Mouse (Mus musculus): ENCODE measurements around the gene Kirrel2. TPM values are rescaled to one million over a fixed set of nuclear protein-coding genes. Genes with fewer than 3 reads are reported as not detected.
"Not testable (repeated sequence)": the region's sequence is repeated elsewhere in the genome, so short reads cannot be mapped to it uniquely, and the experiment has no call there.

Kirrel2 gene
- polyA plus RNA-seq (2015; fragmentation: Nextera tagmentation; extraction: Ambion mirVana): 0.45 and 0.49 TPM in 2 replicates

- Histone ChIP-seq H3K9ac (no peak within 1 kb of the TSS), H3K4me2 (peak within 1 kb of the TSS; percentile 46), H3K27ac (replicated peaks) (no peak within 1 kb of the TSS), H3K4me1 (peaks cover 17% of the 10 kb centered on the region), H3K36me3 (no peaks in the 10 kb centered on the region), H3K27me3 (replicated peaks) (peaks cover 100% of the 10 kb centered on the region), H3K4me3 (peak within 1 kb of the TSS; percentile 27), H3K9me3 (no peaks in the 10 kb centered on the region)
- ATAC-seq (ENCODE audit: extremely low read depth, insufficient number of reproducible peaks, low FRiP score, low TSS enrichment): no peak
- WGBS: 4% methylated on average over 16 of the region's 16 CpGs
Measured at GRCm38 (mm10) chr7:30457629-30458330, at the start of gene Kirrel2, which contains the start of gene Nphs1. Kirrel2 (minus strand) TSS chr7:30457690. Nphs1 (plus strand) TSS chr7:30458315.

GRCm38 (mm10) chr7:30501159-30501558, 43.7 kb upstream of the Kirrel2 start:
- not testable (repeated sequence) for H3K36me3 ChIP-seq; ATAC-seq (ENCODE audit: extremely low read depth, insufficient number of reproducible peaks, low FRiP score, low TSS enrichment); H3K4me2 ChIP-seq; H3K9me3 ChIP-seq; H3K4me1 ChIP-seq; H3K27me3 ChIP-seq (replicated peaks); H3K4me3 ChIP-seq; H3K9ac ChIP-seq; H3K27ac ChIP-seq (replicated peaks)
- WGBS: 77% methylated on average over 5 of the region's 5 CpGs

- not testable (repeated sequence) for H3K9ac ChIP-seq; H3K36me3 ChIP-seq; H3K4me1 ChIP-seq; H3K27ac ChIP-seq (replicated peaks); H3K9me3 ChIP-seq; ATAC-seq (ENCODE audit: extremely low read depth, insufficient number of reproducible peaks, low FRiP score, low TSS enrichment); H3K4me2 ChIP-seq; H3K4me3 ChIP-seq
- 40% methylated on average over 5 of the region's 5 CpGs for WGBS
- H3K27me3 ChIP-seq (replicated peaks): peaks cover 29% of the 10 kb centered on the region
Measured at GRCm38 (mm10) chr7:30495506-30496042, 38.1 kb upstream of the Kirrel2 start.

GRCm38 (mm10) chr7:30493401-30493931, 36.0 kb upstream of the Kirrel2 start, which contains the start of gene Prodh2:
Prodh2 (plus strand) TSS chr7:30493622.
- Histone ChIP-seq H3K9me3 (no peaks in the 10 kb centered on the region), H3K4me3 (no peak within 1 kb of the TSS), H3K27ac (replicated peaks) (no peak within 1 kb of the TSS), H3K27me3 (replicated peaks) (peaks cover 49% of the 10 kb centered on the region), H3K4me1 (no peaks in the 10 kb centered on the region), H3K9ac (no peak within 1 kb of the TSS), H3K36me3 (no peaks in the 10 kb centered on the region), H3K4me2 (no peak within 1 kb of the TSS)
- no peak for ATAC-seq (ENCODE audit: extremely low read depth, insufficient number of reproducible peaks, low FRiP score, low TSS enrichment)
- 51% methylated on average over 11 of the region's 11 CpGs for WGBS

- WGBS: 25% methylated on average over 4 of the region's 4 CpGs
- ATAC-seq (ENCODE audit: extremely low read depth, insufficient number of reproducible peaks, low FRiP score, low TSS enrichment): no peak
Measured at GRCm38 (mm10) chr7:30492765-30493164, 35.3 kb upstream of the Kirrel2 start.

GRCm38 (mm10) chr7:30490957-30491307, 33.4 kb upstream of the Kirrel2 start:
- H3K27ac ChIP-seq (replicated peaks): no peak overlapping the region
- H3K4me2 ChIP-seq: no peak overlapping the region
- no peaks in the 10 kb centered on the region for H3K36me3 ChIP-seq
- 18% methylated on average over 6 of the region's 6 CpGs for WGBS
- no peaks in the 10 kb centered on the region for H3K9me3 ChIP-seq
- no peak for ATAC-seq (ENCODE audit: extremely low read depth, insufficient number of reproducible peaks, low FRiP score, low TSS enrichment)
- peaks cover 55% of the 10 kb centered on the region for H3K27me3 ChIP-seq (replicated peaks)
- H3K4me1 ChIP-seq: no peaks in the 10 kb centered on the region
- no peak overlapping the region for H3K9ac ChIP-seq
- no peak overlapping the region for H3K4me3 ChIP-seq

More at GRCm38 (mm10) chr7:30492765-30493164, 35.3 kb upstream of the Kirrel2 start:
- Histone ChIP-seq H3K36me3 (no peaks in the 10 kb centered on the region), H3K4me2 (no peak overlapping the region), H3K27ac (replicated peaks) (no peak overlapping the region), H3K9me3 (no peaks in the 10 kb centered on the region), H3K9ac (no peak overlapping the region), H3K27me3 (replicated peaks) (peaks cover 49% of the 10 kb centered on the region), H3K4me3 (no peak overlapping the region), H3K4me1 (no peaks in the 10 kb centered on the region)

- Histone ChIP-seq H3K4me1 (no peaks in the 10 kb centered on the region), H3K36me3 (no peaks in the 10 kb centered on the region), H3K4me3 (no peak overlapping the region), H3K4me2 (no peak overlapping the region), H3K9me3 (no peaks in the 10 kb centered on the region), H3K27me3 (replicated peaks) (peaks cover 56% of the 10 kb centered on the region), H3K9ac (no peak overlapping the region), H3K27ac (replicated peaks) (no peak overlapping the region)
- 28% methylated on average over 16 of the region's 16 CpGs for WGBS
- no peak for ATAC-seq (ENCODE audit: extremely low read depth, insufficient number of reproducible peaks, low FRiP score, low TSS enrichment)
Measured at GRCm38 (mm10) chr7:30490251-30490956, 32.9 kb upstream of the Kirrel2 start.

- no peak overlapping the region for H3K4me2 ChIP-seq
- H3K4me1 ChIP-seq: 0 out of 2 replicates have a peak, but pooled peaks cover 4% of the 10 kb centered on the region
- WGBS: 12% methylated on average over 8 of the region's 8 CpGs
- H3K27ac ChIP-seq (replicated peaks): no peak overlapping the region
- H3K27me3 ChIP-seq (replicated peaks): peaks cover 47% of the 10 kb centered on the region
- H3K36me3 ChIP-seq: no peaks in the 10 kb centered on the region
- H3K9ac ChIP-seq: no peak overlapping the region
- H3K9me3 ChIP-seq: no peaks in the 10 kb centered on the region
- no peak overlapping the region for H3K4me3 ChIP-seq
- ATAC-seq (ENCODE audit: extremely low read depth, insufficient number of reproducible peaks, low FRiP score, low TSS enrichment): no peak
Measured at GRCm38 (mm10) chr7:30484250-30484649, 26.8 kb upstream of the Kirrel2 start.

GRCm38 (mm10) chr7:30477415-30478381, 20.2 kb upstream of the Kirrel2 start:
- H3K36me3 ChIP-seq: no peaks in the 10 kb centered on the region
- WGBS: 11% methylated on average over 26 of the region's 32 CpGs
- H3K4me3 ChIP-seq: peak overlapping the region; percentile 41
- no peak overlapping the region for H3K27ac ChIP-seq (replicated peaks)
- 0 out of 2 replicates have a peak, but pooled peaks cover 4% of the 10 kb centered on the region for H3K4me1 ChIP-seq
- peaks cover 36% of the 10 kb centered on the region for H3K27me3 ChIP-seq (replicated peaks)
- peak overlapping the region; percentile 66 for H3K4me2 ChIP-seq
- no peak for ATAC-seq (ENCODE audit: extremely low read depth, insufficient number of reproducible peaks, low FRiP score, low TSS enrichment)
- no peaks in the 10 kb centered on the region for H3K9me3 ChIP-seq
- H3K9ac ChIP-seq: peak overlapping the region; percentile 42; the same call in 1 of the 2 replicates

- H3K4me3 ChIP-seq; H3K4me1 ChIP-seq; H3K9me3 ChIP-seq; H3K4me2 ChIP-seq; H3K27ac ChIP-seq (replicated peaks); ATAC-seq (ENCODE audit: extremely low read depth, insufficient number of reproducible peaks, low FRiP score, low TSS enrichment); H3K36me3 ChIP-seq; H3K9ac ChIP-seq: not testable (repeated sequence)
- WGBS: 71% methylated on average over 7 of the region's 7 CpGs
- peaks cover 29% of the 10 kb centered on the region for H3K27me3 ChIP-seq (replicated peaks)
Measured at GRCm38 (mm10) chr7:30476136-30476535, 18.6 kb upstream of the Kirrel2 start.

All from heart, embryonic 13.5 days (tissue).